In the genomic region with DNA sequence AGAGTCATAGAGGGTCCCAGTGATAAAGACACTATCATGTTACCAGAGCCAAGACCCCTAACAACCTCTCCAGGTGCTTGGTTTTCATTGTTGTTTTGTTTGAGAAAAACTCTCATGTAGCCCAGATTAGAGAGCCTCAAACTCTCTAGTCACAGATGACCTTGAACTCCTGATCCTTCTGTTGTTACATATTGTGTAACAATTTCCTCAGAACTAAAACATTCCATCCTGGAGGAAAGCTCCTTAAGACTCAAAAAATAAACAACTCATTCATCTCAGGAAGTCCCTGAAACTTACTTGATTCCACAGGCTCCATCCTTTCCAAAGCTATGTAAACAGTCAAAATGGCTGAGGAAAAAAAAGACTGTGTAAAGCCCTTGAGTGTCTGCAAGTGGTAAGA, we compare ENCODE assay signal across 23 mouse cellular contexts.
"Had no signal": no experiment of that assay in that cellular context is flagged by ENCODE, and none has a peak within 500 bp of the region (broad histone marks: within the 10 kb centered on the region; RNA-seq: fewer than 3 reads in every experiment).

No protein-coding gene starts in this region.

- H3K9ac ChIP-seq: limb, embryonic 12.5 days; limb, embryonic 15.5 days; liver, embryonic 12.5 days; liver, embryonic 15.5 days; midbrain, embryonic 13.5 days; neural tube, embryonic 13.5 days; stomach, embryonic 15.5 days had no signal

- DNase-seq: kidney, adult 2 months; kidney, postnatal 10 days; kidney, postnatal 4 days; left cerebral cortex, postnatal 4 days; lung, adult 2 months; retina, postnatal 1 day; right cerebral cortex, postnatal 25 days; spleen, adult 18-20 months; thymus, adult 18-20 months; thymus, postnatal 36 days had no signal

- H3K27ac ChIP-seq: limb, embryonic 15.5 days; liver, embryonic 12.5 days; liver, embryonic 15.5 days; midbrain, embryonic 10.5 days; midbrain, embryonic 13.5 days; neural tube, embryonic 13.5 days; stomach, embryonic 15.5 days had no signal

- H3K9me3 ChIP-seq: limb, embryonic 15.5 days; liver, embryonic 12.5 days; liver, embryonic 15.5 days; stomach, embryonic 15.5 days had no signal

- H3K4me3 ChIP-seq: limb, embryonic 12.5 days; limb, embryonic 15.5 days; liver, embryonic 12.5 days; liver, embryonic 15.5 days; megakaryocyte, embryonic 14.5 days; midbrain, embryonic 10.5 days; midbrain, embryonic 13.5 days; myocyte; neural tube, embryonic 13.5 days; stomach, embryonic 15.5 days had no signal

- H3K36me3 ChIP-seq: limb, embryonic 12.5 days; limb, embryonic 15.5 days; liver, embryonic 12.5 days; liver, embryonic 15.5 days; midbrain, embryonic 10.5 days; midbrain, embryonic 13.5 days; stomach, embryonic 15.5 days had no signal

- ATAC-seq: intestine, embryonic 16.5 days; liver, embryonic 12.5 days; lung, postnatal 0 days; midbrain, embryonic 13.5 days; midbrain, embryonic 16.5 days had no signal

- H3K4me2 ChIP-seq: limb, embryonic 12.5 days; limb, embryonic 15.5 days; liver, embryonic 12.5 days; liver, embryonic 15.5 days; midbrain, embryonic 13.5 days; neural tube, embryonic 13.5 days; stomach, embryonic 15.5 days had no signal

- H3K27me3 ChIP-seq: limb, embryonic 12.5 days; limb, embryonic 15.5 days; liver, embryonic 12.5 days; liver, embryonic 15.5 days; megakaryocyte, embryonic 14.5 days; midbrain, embryonic 13.5 days; neural tube, embryonic 13.5 days; stomach, embryonic 15.5 days had no signal

- H3K4me1 ChIP-seq: limb, embryonic 15.5 days; liver, embryonic 12.5 days; liver, embryonic 15.5 days; megakaryocyte, embryonic 14.5 days; midbrain, embryonic 10.5 days had no signal
